Mouse (Mus musculus) neural tube, embryonic 13.5 days (tissue): Measurements from ENCODE around the gene Ccr1. TPM values are rescaled to one million over a fixed set of nuclear protein-coding genes. Genes with fewer than 3 reads are reported as not detected.
"Not testable (repeated sequence)": the region's sequence is repeated elsewhere in the genome, so short reads cannot be mapped to it uniquely, and the experiment has no call there.

ENCODE experiments used
- ATAC-seq: fragments of 200-750 bp; cut with Nextera tagmentation; 2 replicates; pipeline ENCODE4 v1.8.0; 2017; ENCODE audit warnings: low read depth, mild to moderate bottlenecking, moderate TSS enrichment, moderate library complexity
- H3K27ac ChIP-seq: fragments of 300-500 bp; sonication (generic); replicated peaks from 2 replicates; pipeline ENCODE4 v1.5.1; 2015; ENCODE audit warnings: moderate library complexity, mild to moderate bottlenecking, inconsistent platforms
- H3K27me3 ChIP-seq: fragments of 300-500 bp; sonication (generic); 2 replicates; pipeline ENCODE4 v1.6.1; 2015; ENCODE audit warnings: mild to moderate bottlenecking, inconsistent platforms
- H3K36me3 ChIP-seq: fragments of 300-500 bp; sonication (generic); 2 replicates; pipeline ENCODE4 v1.6.1; 2015; ENCODE audit warnings: mild to moderate bottlenecking, inconsistent platforms
- H3K4me1 ChIP-seq: fragments of 300-500 bp; sonication (generic); replicated peaks from 2 replicates; pipeline ENCODE4 v1.6.1; 2015; ENCODE audit warnings: inconsistent platforms
- H3K4me2 ChIP-seq: fragments of 300-500 bp; sonication (generic); 2 replicates; pipeline ENCODE4 v1.6.1; 2015; ENCODE audit warnings: inconsistent platforms, mild to moderate bottlenecking, moderate library complexity
- H3K4me3 ChIP-seq: fragments of 300-500 bp; sonication (generic); 2 replicates; pipeline ENCODE4 v1.5.1; 2015; ENCODE audit warnings: mild to moderate bottlenecking, inconsistent platforms
- H3K9ac ChIP-seq: fragments of 300-500 bp; sonication (generic); 2 replicates; pipeline ENCODE4 v1.6.1; 2015; ENCODE audit warnings: moderate library complexity, mild to moderate bottlenecking, inconsistent platforms
- H3K9me3 ChIP-seq: fragments of 300-500 bp; sonication (generic); 2 replicates; pipeline ENCODE4 v1.6.1; 2016; ENCODE audit warnings: inconsistent platforms
- WGBS: fragments of 180-500 bp; shearing (Covaris S2); methylation state at CpG from one replicate; pipeline ENCODE4 v1.1.7; 2015; 5-methylcytosine and 5-hydroxymethylcytosine counted together
- polyA plus RNA-seq: library from polyadenylated mRNA; unstranded; fragments of >200 nt; fragmentation: Nextera tagmentation; extraction: Ambion mirVana; gene quantifications from 2 replicates; pipeline ENCODE4 v1.2.1, GENCODE M21; 2015

The Ccr1 gene
- polyA plus RNA-seq, 1 experiment from 2014 or later: 1.2 TPM

DNA sequence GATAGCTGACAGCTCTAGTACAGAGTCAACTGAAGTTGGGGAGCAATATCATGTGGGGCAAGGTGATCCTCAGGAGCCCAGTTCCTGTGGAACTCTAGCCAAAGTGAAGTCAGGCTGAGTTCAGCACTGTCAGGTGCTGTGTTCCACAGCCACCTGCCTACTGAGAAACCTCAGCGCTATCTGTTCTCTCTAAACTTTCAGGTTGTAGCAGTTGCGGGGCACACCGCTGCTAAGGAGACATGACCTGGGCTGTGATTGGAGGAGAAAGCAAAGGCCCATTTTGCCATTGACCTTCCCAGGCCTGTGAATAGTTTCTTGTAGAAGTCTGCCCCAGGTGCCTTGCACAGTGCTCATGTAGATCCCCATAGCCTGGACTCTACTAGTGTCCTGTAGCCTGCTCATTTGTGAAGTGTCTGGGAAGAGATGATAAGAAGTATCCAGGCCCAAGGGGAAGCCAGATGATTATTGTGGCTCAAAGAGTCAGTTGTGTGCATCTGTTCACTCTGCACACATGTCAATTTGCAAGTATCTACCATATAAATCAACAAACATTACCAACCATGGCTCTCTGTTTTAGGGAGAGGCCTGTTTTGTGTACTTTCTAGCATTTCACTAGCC, 12.5 kb upstream of the Ccr1 start:
- not testable (repeated sequence) for H3K36me3 ChIP-seq, H3K9ac ChIP-seq, ATAC-seq, H3K4me2 ChIP-seq, H3K4me3 ChIP-seq, H3K27me3 ChIP-seq, H3K9me3 ChIP-seq, H3K27ac ChIP-seq, H3K4me1 ChIP-seq
- WGBS: no CpG with 5 or more reads among the region's 3 CpGs

DNA sequence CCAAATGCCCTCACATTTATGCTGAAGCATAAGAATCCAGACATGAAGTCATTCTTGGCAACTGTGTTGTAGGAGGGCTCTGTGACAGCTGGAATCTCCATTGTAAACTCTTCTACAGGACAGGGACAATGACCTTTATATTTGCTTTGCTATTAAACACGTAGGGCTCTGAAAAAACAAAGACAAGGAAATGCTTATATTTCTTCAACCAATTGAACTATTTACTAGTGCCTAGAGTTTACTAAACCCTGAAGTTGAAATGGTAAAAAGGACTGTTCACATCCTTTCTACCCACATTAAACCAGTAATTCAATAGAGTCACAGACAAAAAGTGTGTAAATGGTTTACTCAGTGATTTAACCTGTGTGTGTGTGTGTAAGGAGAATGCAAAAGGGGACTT, 9.8 kb upstream of the Ccr1 start, which contains the start of gene Ccr1l1:
Ccr1l1 (minus strand) TSS at position 101 of the 400 bp plus-strand sequence.
- no peak within 1 kb of the TSS for H3K4me3 ChIP-seq
- H3K27ac ChIP-seq: no peak within 1 kb of the TSS
- H3K9ac ChIP-seq: no peak within 1 kb of the TSS
- no peaks in the 10 kb centered on the region for H3K9me3 ChIP-seq
- no peak within 1 kb of the TSS for H3K4me2 ChIP-seq
- H3K4me1 ChIP-seq: no peaks in the 10 kb centered on the region
- WGBS: 68% methylated on average over 1 of the region's 1 CpGs
- no peak for ATAC-seq
- no peaks in the 10 kb centered on the region for H3K36me3 ChIP-seq
- no peaks in the 10 kb centered on the region for H3K27me3 ChIP-seq

DNA sequence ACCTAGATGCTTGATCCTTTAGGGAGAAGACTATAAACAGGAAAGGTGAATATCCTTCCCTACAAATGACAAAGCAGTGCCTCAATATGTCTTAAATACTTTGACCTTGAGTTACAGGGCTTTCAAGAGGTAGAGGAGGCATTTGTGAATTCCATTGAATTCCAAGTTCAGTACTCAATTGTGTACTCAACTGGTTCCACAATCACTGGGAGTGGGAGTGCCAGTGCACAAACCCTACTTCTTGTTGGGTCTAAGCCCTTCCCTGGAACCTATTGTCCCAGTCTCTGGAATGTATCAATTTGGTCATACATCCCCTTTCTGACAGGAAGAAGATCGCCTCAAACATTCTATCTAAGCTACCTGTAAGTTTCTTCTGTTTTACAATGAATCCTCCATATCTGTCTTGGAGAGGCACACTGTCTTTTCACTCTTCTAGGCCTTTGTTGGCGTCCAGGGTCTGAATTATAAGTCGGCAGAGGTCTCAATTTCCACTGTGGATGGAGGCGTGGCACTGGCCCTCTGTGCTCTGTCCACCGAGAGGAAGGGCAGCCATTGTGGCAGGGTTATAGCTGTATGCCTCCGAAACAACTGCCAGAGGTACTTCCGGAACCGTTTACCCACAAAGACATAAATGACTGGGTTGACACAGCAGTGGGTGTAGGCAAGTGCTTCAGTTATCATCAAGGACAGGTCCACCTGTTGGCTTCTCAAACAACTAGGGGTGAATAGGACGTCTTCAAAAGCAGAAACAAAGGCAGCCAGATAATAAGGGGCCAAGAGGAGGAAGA, 8.6 kb upstream of the Ccr1 start:
- H3K27me3 ChIP-seq: no peaks in the 10 kb centered on the region
- no peak overlapping the region for H3K9ac ChIP-seq
- ATAC-seq: no peak
- WGBS: 80% methylated on average over 9 of the region's 9 CpGs
- H3K4me3 ChIP-seq: no peak overlapping the region
- H3K9me3 ChIP-seq: no peaks in the 10 kb centered on the region
- no peak overlapping the region for H3K4me2 ChIP-seq
- no peaks in the 10 kb centered on the region for H3K4me1 ChIP-seq
- no peak overlapping the region for H3K27ac ChIP-seq
- no peaks in the 10 kb centered on the region for H3K36me3 ChIP-seq

DNA sequence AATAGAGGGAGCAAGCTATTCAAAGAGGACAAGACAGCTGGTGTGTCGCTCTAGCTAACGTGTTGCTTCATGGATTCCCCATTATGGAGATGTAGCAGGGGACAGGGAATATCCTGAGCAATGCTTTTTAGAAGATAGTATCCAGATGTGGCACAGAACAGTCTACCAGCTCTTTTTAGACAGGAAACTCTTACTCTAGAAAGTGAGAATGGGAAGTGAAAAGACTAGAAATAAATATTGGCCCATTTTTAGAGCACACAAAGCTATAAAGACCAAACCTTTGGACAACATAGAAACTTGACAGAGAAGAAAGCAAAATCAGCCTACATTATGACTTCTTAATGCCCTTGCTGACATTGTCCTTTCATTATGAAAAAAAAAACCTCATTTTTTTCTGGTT, 7.1 kb upstream of the Ccr1 start:
- no peak overlapping the region for H3K27ac ChIP-seq
- H3K36me3 ChIP-seq: no peaks in the 10 kb centered on the region
- WGBS: 81% methylated on average over 2 of the region's 2 CpGs
- no peak for ATAC-seq
- no peaks in the 10 kb centered on the region for H3K9me3 ChIP-seq
- H3K4me3 ChIP-seq: no peak overlapping the region
- no peak overlapping the region for H3K9ac ChIP-seq
- H3K4me2 ChIP-seq: no peak overlapping the region
- H3K4me1 ChIP-seq: no peaks in the 10 kb centered on the region
- H3K27me3 ChIP-seq: no peaks in the 10 kb centered on the region

DNA sequence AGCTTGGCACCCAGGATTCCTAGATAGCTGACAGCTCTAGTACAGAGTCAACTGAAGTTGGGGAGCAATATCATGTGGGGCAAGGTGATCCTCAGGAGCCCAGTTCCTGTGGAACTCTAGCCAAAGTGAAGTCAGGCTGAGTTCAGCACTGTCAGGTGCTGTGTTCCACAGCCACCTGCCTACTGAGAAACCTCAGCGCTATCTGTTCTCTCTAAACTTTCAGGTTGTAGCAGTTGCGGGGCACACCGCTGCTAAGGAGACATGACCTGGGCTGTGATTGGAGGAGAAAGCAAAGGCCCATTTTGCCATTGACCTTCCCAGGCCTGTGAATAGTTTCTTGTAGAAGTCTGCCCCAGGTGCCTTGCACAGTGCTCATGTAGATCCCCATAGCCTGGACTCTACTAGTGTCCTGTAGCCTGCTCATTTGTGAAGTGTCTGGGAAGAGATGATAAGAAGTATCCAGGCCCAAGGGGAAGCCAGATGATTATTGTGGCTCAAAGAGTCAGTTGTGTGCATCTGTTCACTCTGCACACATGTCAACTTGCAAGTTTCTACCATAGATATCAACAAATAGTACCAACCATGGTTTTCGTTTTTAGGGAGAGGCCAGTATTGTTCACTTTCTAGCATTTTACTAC, 1.5 kb downstream of the Ccr1 start:
- H3K27me3 ChIP-seq, H3K4me1 ChIP-seq, H3K27ac ChIP-seq, H3K4me2 ChIP-seq, H3K9me3 ChIP-seq, H3K4me3 ChIP-seq, H3K36me3 ChIP-seq, ATAC-seq, H3K9ac ChIP-seq: not testable (repeated sequence)
- WGBS: 90% methylated on average over 1 of the region's 4 CpGs

DNA sequence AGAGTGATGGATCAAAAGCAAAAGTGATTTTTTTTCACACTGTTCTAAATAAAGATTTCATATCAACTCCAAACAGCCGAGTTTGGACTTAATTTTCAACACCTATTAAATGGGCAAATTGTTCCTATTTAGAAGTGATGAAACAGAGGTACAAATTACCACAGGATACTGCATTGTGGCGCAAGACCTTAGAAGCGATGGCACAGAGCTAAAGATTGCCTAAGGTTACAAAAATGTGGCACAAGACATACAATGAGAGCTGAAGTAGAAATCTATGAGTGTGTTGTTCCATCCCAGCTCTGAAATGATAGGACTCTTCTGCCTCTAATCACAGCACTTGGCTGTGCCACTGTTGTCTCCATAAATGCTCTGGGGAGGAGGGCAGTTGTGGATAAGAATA, 3.7 kb downstream of the Ccr1 start:
- Histone ChIP-seq H3K27ac (no peak overlapping the region), H3K4me3 (no peak overlapping the region), H3K36me3 (no peaks in the 10 kb centered on the region), H3K9me3 (no peaks in the 10 kb centered on the region), H3K9ac (no peak overlapping the region), H3K27me3 (no peaks in the 10 kb centered on the region), H3K4me2 (no peak overlapping the region), H3K4me1 (no peaks in the 10 kb centered on the region)
- no peak for ATAC-seq
- WGBS: 84% methylated on average over 3 of the region's 3 CpGs

DNA sequence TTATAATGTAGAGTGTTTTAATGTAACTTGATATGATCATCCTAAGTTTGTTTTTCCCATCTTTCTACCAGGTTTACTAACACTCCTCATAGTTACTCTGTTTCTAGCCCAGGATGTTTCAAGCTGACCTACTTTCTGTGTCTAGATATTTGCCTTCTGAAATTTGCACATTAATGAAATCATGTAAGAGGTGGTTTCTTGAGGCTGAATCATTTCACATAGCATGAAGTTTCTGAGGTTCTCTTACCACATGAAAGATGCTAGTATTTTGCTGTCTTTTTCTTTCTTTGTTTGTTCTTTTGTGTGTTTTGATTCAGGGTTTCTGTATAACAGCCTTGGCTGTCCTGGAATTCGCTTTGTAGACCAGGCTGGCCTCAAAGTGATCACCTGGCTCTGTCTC, 8.3 kb downstream of the Ccr1 start:
- H3K36me3 ChIP-seq: no peaks in the 10 kb centered on the region
- H3K9ac ChIP-seq: no peak overlapping the region
- H3K9me3 ChIP-seq: no peaks in the 10 kb centered on the region
- H3K4me1 ChIP-seq: no peaks in the 10 kb centered on the region
- H3K27ac ChIP-seq: no peak overlapping the region
- no peak overlapping the region for H3K4me2 ChIP-seq
- H3K4me3 ChIP-seq: no peak overlapping the region
- WGBS: 88% methylated on average over 1 of the region's 1 CpGs
- ATAC-seq: no peak
- no peaks in the 10 kb centered on the region for H3K27me3 ChIP-seq

DNA sequence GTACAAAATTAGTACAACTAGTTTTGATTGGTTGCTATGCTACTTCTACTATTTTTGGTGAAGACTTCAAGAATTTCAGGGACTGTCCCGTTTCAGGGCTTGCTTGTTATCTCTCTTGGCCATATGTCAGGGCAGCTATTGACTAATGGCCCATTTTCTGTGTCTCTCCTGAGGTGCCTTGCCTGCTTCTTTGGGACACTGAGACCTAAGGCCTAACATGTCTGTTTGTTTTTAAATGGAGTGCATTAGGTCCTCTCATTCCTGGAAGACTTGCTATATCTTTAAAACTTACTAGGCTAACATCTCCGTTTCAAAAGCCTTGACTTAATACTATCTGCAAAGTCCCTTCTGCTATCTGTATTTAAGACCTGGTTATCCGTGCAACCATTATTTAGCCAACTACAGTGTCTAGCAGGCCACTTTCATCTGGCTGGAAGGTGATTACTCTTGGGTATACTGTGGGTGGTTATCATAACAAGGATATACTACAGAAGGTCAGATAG, 10.5 kb downstream of the Ccr1 start:
- no peaks in the 10 kb centered on the region for H3K36me3 ChIP-seq
- no peaks in the 10 kb centered on the region for H3K9me3 ChIP-seq
- no peaks in the 10 kb centered on the region for H3K4me1 ChIP-seq
- H3K27me3 ChIP-seq: no peaks in the 10 kb centered on the region
- H3K4me3 ChIP-seq: no peak overlapping the region
- no peak overlapping the region for H3K4me2 ChIP-seq
- H3K9ac ChIP-seq: no peak overlapping the region
- no peak for ATAC-seq
- 78% methylated on average over 3 of the region's 3 CpGs for WGBS
- H3K27ac ChIP-seq: no peak overlapping the region

DNA sequence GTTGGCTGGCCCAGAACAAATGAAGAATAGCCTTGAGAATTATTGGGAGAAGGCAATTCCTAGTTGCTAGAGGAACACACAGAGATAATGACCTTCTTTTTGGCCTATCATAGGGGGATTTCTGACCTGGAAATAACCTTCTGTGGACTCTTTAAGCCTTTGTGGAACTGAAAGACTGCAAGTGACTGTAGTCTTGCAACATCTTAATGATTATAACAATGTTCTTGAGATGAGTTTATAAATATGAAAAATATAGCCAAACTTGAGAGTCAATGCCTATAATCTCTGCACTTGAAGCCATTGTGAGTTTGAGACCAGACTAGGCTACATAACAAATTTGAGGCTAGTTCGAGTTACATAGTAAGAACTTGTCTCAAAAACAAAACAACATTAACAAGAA, 11.6 kb downstream of the Ccr1 start:
- Histone ChIP-seq H3K36me3 (no peaks in the 10 kb centered on the region), H3K9ac (no peak overlapping the region), H3K4me1 (no peaks in the 10 kb centered on the region), H3K27ac (no peak overlapping the region), H3K27me3 (no peaks in the 10 kb centered on the region), H3K4me3 (no peak overlapping the region), H3K9me3 (no peaks in the 10 kb centered on the region), H3K4me2 (no peak overlapping the region)
- 86% methylated on average over 1 of the region's 1 CpGs for WGBS
- ATAC-seq: no peak

DNA sequence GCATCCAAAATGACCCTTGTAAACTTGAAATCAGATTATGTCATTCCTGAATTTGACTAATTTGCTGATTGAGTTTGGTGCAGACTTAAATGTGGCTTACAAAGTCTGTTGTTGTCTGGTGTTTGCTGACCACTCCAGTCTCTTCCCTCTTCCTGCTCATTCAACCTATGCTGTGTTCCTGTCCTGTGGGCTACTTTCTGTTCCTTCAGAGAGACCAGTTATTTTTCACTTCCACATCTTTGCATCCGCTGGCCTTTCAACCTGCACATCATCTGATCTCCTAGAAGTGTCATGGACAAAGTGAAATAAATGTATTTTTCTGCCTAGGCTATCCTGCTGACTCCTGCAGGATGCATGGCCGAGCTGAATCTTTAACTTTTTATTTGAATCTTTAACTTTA, 14.9 kb downstream of the Ccr1 start:
- H3K9me3 ChIP-seq: no peaks in the 10 kb centered on the region
- H3K36me3 ChIP-seq: no peaks in the 10 kb centered on the region
- H3K9ac ChIP-seq: no peak overlapping the region
- no peak overlapping the region for H3K27ac ChIP-seq
- WGBS: 84% methylated on average over 2 of the region's 2 CpGs
- no peaks in the 10 kb centered on the region for H3K27me3 ChIP-seq
- no peak for ATAC-seq
- H3K4me3 ChIP-seq: no peak overlapping the region
- H3K4me2 ChIP-seq: no peak overlapping the region
- H3K4me1 ChIP-seq: no peaks in the 10 kb centered on the region

DNA sequence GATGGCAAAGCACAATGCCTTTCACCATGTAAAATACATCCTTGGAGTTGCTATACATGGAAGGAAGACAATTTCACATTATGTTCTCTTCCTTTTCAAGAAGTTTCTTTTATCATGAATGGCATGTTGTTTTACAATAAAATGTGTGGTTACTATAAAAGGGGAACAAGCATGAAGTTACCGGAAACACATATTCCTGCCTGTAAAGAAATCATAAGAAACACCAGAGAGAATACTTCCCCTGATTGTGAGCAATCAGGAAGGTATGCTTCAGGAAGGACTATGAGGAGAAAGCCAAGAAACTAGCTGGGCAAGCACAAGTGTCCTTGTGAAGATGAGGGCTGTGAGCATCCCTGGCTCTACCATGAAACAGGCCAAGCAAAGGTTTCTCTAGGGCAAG, 17.3 kb downstream of the Ccr1 start:
- Histone ChIP-seq H3K9me3 (no peaks in the 10 kb centered on the region), H3K4me2 (no peak overlapping the region), H3K4me3 (no peak overlapping the region), H3K4me1 (no peaks in the 10 kb centered on the region), H3K36me3 (no peaks in the 10 kb centered on the region), H3K27me3 (no peaks in the 10 kb centered on the region), H3K9ac (no peak overlapping the region), H3K27ac (no peak overlapping the region)
- no peak for ATAC-seq
- 90% methylated on average over 1 of the region's 1 CpGs for WGBS

DNA sequence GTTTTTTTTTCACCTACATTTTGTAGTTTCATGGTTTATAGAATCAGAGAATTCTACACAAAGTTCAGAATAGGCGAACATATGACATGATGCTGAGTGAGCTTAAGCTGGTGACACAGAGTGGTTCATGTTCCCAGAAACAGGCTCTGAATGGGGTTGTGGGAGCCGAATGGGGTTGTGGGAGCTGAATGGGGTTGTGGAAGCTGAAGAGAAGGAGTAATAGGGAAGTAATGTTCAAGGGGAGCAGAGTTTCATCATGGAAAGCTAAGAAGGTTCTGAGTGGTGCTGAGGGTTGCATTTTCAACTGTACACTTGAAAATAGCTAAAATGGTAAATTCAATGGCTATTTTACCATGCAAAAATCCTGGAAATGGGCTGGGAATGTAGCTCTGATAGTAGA, 19.1 kb downstream of the Ccr1 start:
- H3K4me3 ChIP-seq: no peak overlapping the region
- 78% methylated on average over 2 of the region's 2 CpGs for WGBS
- no peaks in the 10 kb centered on the region for H3K4me1 ChIP-seq
- no peak for ATAC-seq
- no peaks in the 10 kb centered on the region for H3K9me3 ChIP-seq
- H3K27me3 ChIP-seq: no peaks in the 10 kb centered on the region
- H3K27ac ChIP-seq: no peak overlapping the region
- no peak overlapping the region for H3K9ac ChIP-seq
- no peak overlapping the region for H3K4me2 ChIP-seq
- no peaks in the 10 kb centered on the region for H3K36me3 ChIP-seq
